Mouse (Mus musculus) heart, adult 11 months (tissue): ENCODE data around the gene Btnl4.
"Not testable (repeated sequence)": the region's sequence is repeated elsewhere in the genome, so short reads cannot be mapped to it uniquely, and the experiment has no call there.

Source experiments
- DNase-seq: peaks from one replicate; pipeline ENCODE4 v3.0.0; 2022

Btnl4 gene

DNA sequence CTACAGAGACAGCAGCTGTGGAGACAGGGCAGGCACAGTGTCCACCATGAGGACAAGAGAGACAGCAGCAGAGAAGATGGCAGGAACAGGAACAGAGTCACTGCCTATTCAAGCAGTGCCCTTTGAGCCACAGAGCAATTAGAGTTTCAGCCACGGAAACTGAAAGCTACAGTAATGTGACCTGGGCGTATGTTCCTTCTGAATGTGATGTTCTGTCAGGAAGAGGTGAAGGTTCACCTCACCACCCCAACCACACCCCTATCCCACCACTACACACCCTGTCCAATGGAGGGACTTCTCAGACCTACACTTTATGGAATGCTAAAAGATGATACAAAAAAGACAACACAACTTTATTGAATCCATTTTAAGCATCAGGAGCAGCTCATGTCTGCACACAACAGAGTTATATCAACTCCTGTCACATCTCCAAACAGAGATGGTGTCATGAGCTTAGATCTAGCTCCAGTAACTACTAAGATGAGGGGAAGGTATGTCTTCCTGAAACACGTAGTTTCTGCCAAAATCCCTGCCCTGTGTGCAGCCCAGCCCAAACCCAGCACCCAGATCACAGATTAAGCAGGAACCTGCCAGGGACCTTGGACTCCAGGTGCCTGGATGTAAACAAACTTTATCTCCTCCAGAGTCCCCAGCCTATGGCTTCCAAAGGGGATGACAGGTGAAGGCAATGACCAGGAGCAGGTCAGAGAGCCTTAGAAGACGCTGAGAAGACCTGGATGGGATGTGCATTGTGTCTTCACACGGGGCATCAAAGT lies at the start of gene Btnl4:
Gene Btnl4 (minus strand): TSS at position 81 of the 776 bp plus-strand sequence.
- not testable (repeated sequence) for DNase-seq

- peak; percentile 87 for DNase-seq
Observed at GRCm38 (mm10) chr17:34519001-34519400, 41.9 kb upstream of the Btnl4 start.

- DNase-seq = not testable (repeated sequence)
Observed at GRCm38 (mm10) chr17:34518571-34518970, 41.5 kb upstream of the Btnl4 start.

DNA sequence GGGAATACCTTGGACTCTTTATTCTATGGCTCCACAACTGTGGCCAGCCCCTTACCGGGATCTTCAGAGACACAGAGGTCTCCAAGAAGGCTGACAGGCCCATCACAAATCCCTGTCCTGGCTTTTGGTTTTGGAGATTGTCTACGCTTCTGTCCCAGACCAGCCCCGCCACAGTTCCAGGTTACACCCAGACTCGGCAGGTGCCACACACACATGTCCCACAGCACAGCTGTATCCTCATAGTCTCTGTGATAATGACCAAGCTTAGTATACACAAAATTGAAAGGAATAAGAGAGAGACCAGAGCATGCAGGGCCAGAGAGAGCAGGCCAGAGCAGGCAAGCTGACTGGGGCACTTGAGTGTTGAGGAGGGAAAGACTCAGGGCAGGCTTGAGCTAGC lies 40.7 kb upstream of the Btnl4 start:
- DNase-seq = peak; percentile 51

DNA sequence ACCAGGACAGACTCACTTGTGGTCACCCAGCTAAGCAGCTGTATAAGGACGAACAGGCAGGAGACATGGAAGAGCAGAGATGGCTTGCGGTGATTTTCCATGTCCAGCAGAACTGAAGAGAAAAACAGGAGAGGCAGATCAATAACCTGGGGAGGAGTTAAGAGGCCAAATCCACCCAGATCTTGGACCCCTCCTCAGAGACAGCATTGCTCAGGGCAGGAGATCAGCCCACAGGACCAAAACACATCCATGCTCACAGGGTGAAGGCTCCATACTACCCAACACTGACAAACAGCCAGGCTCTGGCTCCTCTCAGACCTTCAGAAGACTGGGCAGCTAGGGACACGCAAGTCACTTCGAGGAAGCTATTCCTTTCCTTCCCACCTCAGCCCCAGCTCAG lies 40.1 kb upstream of the Btnl4 start, which contains the start of gene Btnl6:
Gene Btnl6 (minus strand): TSS at position 101 of the 400 bp plus-strand sequence.
- DNase-seq = peak; percentile 81

GRCm38 (mm10) chr17:34516514-34516913 lies 39.4 kb upstream of the Btnl4 start:
- peak; percentile 68 for DNase-seq

- DNase-seq = peak; percentile 70
Observed at GRCm38 (mm10) chr17:34511723-34512122, 34.6 kb upstream of the Btnl4 start.

DNA sequence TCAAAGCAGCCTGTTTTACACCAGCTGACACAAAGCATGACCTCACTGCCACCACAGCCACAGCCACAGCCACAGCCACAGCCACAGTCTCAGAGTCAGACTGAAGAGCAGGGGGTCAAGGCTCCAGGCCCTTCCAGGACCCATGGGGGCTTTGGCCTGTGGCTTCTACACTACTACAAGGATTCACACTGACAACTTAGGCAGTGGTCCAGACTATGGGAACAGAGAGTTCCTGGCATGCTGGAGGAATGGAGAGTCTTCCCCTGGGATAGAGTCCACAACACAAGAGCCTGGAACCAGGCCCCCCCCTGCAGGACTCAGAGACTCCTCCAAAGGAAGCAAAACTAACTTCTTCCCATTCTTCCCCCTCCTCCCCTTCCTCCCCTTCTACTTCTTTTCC lies 30.5 kb upstream of the Btnl4 start:
- DNase-seq = peak; percentile 98

GRCm38 (mm10) chr17:34497726-34498125 lies 20.6 kb upstream of the Btnl4 start:
- not testable (repeated sequence) for DNase-seq

DNA sequence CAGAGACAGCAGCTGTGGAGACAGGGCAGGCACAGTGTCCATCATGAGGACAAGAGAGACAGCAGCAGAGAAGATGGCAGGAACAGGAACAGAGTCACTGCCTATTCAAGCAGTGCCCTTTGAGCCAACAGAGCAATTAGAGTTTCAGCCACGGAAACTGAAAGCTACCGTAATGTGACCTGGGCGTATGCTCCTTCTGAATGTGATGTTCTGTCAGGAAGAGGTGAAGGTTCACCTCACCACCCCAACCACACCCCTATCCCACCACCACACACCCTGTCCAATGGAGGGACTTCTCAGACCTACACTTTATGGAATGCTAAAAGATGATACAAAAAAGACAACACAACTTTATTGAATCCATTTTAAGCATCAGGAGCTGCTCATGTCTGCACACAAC lies 20.2 kb upstream of the Btnl4 start:
- peak; percentile 61 for DNase-seq

DNA sequence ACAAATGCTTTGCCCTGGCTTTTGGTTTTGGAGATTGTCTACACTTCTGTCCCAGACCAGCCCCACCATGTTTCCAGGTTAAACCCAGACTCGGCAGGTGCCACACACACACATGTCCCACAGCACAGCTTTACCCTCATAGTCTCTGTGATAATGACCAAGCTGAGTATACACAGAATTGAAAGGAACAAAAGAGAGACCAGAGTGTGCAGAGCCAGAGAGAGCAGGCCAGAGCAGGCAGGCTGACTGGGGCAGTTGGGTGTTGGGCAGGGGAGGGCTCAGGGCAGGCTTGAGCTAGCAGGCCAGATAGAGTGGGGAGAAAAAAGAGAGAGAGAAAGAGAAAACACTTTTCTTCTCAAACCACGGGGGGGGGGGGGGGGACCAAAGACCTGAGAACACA lies 19.4 kb upstream of the Btnl4 start:
- DNase-seq = no peak

DNA sequence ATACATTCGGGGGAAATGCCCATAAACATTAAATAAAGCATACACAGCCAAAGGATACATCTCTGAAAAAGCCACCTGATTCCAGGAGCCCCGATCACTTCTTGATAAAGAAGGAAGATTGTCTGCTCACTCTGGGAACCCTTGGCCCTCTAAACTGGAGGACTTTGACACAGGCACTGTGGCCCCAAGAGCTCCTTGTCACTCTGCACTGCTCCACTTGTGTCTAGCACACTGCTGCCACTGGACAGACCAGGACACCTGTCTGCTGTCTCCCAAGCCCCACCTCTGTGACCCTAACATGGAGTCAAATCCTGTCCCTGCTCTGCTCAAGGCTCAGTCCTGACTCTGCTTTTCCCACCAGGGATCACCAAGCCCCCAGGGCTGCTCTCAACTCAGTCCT lies 18.0 kb upstream of the Btnl4 start:
- DNase-seq = not testable (repeated sequence)

DNA sequence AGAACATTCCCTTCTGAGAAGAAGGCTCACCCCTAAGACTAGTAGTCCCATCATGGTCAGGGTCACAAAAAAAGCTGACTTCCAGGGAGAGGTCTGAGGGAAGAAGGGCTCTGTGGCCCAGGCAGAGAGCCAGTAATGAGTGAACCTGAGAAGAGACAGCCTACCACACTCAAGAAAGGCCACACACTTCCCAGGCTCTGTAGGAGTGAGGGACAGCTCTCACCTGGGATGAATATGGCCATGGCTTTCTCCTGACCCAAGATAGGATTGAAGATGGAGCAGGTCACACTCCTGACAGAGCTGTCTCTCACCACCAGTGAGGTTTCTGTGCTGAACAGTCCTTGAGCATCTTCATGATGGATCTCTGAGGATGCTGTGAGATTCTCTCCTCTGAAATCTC lies 15.7 kb upstream of the Btnl4 start:
- peak; percentile 79 for DNase-seq

GRCm38 (mm10) chr17:34476427-34476826 lies 691 bp downstream of the Btnl4 start:
- no peak for DNase-seq

DNA sequence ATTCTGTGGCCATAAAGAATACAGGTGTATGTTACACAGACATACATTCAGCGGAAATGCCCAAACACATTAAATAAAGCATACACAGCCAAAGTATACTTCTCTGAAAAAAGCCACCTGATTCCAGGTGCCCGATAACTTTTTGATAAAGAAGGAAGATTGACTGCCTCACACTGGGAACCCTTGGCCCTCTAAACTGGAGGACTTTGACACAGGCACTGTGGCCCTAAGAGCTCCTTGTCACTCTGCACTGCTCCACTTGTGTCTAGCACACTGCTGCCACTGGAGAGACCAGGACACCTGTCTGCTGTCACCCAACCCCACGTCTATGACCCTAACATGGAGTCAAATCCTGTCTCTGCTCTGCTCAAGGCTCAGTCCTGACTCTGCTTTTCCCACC lies 2.1 kb downstream of the Btnl4 start:
- peak; percentile 40 for DNase-seq

GRCm38 (mm10) chr17:34470491-34470890 lies 6.6 kb downstream of the Btnl4 start:
- DNase-seq = peak; percentile 79

DNA sequence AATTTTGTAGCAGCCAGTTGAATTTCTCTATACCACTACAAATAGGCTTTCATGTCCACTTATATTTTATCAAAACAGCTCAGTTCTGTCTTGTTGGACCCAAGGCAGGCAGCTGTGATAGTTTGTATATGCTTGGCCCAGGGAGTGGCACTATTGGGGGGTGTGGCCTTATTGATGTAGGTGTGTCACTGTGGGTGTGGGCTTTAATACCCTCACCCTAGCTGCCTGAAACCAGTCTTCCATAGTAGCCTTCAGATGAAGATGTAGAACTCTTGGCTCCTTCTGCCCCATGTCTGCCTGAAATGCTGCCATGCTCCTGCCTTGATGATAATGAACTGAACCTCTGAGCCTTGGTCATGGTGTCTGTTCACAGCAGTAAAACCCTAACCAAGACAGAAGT lies 11.2 kb downstream of the Btnl4 start:
- peak; percentile 63 for DNase-seq

- no peak for DNase-seq
Observed at GRCm38 (mm10) chr17:34459255-34459654, 17.9 kb downstream of the Btnl4 start.

DNA sequence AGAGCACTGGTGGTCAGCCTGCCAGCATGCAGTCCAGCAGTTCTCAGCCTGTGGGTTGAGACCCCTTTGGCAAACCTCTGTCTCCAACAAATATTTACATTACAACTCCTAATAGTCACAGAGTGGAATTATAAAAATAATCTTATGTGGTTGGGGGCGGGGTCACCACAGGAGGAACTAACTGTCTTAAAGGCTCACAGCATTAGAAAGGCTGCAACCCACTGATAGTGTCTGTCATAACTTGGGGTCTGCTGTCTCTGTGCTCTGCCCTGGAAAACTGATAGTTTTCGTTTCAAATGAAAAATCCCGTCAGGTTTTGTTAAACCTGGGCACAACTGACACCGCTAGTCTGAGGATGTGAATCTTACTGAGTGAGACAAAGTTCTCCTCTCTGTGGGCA lies 19.4 kb downstream of the Btnl4 start:
- no peak for DNase-seq

GRCm38 (mm10) chr17:34448473-34449041 lies 28.6 kb downstream of the Btnl4 start:
- DNase-seq = no peak

DNA sequence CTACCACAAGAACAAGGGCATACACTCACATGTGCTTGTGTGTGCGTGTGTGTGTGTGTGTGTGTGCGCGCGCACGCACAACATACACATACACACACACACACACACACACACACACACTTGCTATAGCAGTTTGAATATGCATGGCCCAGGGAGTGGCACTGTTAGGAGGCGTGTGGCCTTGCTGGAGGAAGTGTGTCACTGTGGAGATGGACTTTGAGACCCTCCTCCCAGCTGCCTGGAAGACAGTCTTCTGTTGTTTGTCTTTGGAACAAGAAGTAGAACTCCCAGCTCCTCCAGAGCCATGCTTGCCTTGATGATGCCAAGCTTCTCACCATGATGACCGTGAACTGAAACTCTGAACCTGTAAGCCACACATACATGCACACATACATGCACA lies 35.1 kb downstream of the Btnl4 start:
- no peak for DNase-seq

DNA sequence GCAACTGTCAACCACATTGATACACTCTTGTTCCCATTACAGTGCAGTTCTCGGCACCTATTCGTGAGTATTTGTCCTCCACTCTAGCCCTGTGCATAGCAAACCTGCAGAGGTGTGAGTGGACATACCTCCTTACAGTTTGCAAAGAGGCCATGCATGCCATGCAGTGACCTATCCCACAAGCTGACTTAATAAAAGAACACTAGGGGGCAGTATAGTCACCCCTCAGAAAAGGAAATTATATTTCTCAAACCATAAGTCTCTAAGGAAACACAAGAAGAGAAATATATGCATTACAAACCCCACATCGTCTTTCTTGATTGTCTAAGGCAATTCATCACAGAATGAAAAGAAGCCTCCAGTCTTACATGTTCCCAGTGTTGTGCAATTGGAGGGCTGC lies 37.3 kb downstream of the Btnl4 start:
- DNase-seq = no peak

DNA sequence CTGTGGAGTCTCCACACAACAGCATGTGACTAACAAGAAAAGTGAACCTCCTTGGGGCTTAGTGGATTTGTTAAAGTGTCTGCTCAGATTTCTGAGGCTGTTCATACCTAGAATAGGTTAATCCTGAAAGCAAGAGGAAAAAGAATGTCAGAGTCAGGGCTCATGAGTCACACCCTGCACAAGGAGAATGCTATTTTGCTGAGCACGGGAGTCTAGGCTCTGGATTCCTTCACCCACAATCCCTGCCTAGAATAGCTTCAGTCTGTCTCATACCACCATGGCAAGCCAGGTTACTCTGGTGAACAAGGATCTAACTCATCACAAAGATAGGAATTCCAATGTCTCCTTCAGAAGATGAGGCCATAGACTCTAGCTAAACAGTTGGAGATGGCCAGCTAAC lies 38.5 kb downstream of the Btnl4 start:
- DNase-seq = no peak

- no peak for DNase-seq
Observed at GRCm38 (mm10) chr17:34437606-34438005, 39.5 kb downstream of the Btnl4 start.

- DNase-seq = peak; percentile 86
Observed at GRCm38 (mm10) chr17:34437120-34437519, 40.0 kb downstream of the Btnl4 start.
